Mouse (Mus musculus): ENCODE data around the gene Chuk.

The Chuk gene

GRCm38 (mm10) chr19:44042121-44042520, 65.2 kb downstream of the Chuk start:
- DNase-seq (ENCODE audit: low read depth, low spot score), result no peak

- no peak for DNase-seq (ENCODE audit: low read depth, low spot score)
Measured at GRCm38 (mm10) chr19:44033396-44033795, 73.9 kb downstream of the Chuk start.

- DNase-seq (ENCODE audit: low read depth, low spot score), result no peak
Measured at GRCm38 (mm10) chr19:44032046-44032744, 75.1 kb downstream of the Chuk start.

GRCm38 (mm10) chr19:44030024-44030423, 77.3 kb downstream of the Chuk start:
- DNase-seq (ENCODE audit: low read depth, low spot score), result no peak

DNA sequence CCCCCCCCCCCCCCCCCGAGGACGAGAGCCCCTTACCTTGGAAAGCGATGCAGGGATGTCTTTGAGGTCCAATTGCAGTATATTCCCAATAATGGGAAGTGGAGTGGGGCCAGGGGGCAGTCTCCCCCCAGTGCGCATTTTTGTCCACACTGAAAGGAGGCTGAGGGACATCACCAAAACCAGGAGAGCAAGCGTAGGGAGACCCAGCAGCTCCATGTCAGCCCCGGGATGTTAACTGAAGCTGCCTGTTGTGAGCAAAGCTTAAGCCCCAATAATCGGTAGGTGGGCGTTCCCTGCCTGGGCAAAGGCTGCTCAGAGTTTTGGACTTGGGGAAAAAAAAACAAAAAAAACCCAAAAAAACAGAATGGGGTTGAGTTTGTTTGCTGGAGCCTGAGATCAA, 78.3 kb downstream of the Chuk start, which contains the start of gene Cyp2c23:
Gene Cyp2c23, minus strand, starts transcription at position 237 of the 400 bp plus-strand sequence.
- DNase-seq (ENCODE audit: low read depth, low spot score), result no peak

- no peak for DNase-seq (ENCODE audit: low read depth, low spot score)
Measured at GRCm38 (mm10) chr19:44026956-44027530, 80.2 kb downstream of the Chuk start.

DNA sequence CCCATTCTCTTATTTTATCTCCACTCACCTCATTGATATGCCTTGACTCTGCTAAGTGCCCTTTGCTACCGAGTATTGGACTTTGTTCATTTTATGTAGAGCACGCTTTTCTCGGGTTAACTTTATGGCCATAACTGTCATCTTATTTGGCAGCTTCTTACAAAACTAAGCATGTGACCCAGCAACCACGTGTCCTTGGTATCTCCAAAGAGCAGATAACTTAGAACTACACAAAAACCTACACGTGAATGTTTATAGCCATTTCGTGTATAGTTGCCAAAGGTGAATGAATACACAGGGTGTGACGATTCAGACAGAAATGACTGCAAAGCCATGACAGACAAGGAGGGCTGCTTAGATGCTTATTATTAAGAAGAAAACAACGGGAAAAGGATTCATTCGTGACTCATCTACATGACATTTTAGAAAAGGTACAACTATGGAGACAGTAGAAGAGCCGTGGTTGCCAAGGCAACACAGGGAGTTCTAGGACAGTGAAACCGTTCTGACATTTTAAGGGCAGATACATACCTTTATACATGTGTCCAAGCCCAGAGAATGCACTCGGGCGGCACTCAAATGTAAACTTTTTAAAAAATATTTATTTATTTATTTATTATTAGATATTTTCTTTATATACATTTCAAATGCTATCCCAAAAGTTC, 82.2 kb downstream of the Chuk start:
- DNase-seq (ENCODE audit: low read depth, low spot score), result no peak

Measured in CD4-positive helper T cell, adult 2 months (primary cell).